Mouse (Mus musculus) lung, postnatal 0 days (tissue): ENCODE data around the gene Ube2h. TPM values are rescaled to one million over a fixed set of nuclear protein-coding genes. Genes with fewer than 3 reads are reported as not detected.
"Not testable (repeated sequence)": the region's sequence is repeated elsewhere in the genome, so short reads cannot be mapped to it uniquely, and the experiment has no call there.

Experiments used
- ATAC-seq: fragments of 200-750 bp; cut with Nextera tagmentation; 2 replicates; pipeline ENCODE4 v1.8.0; 2017; ENCODE audit warnings: moderate library complexity
- DNase-seq: peaks from one replicate; pipeline ENCODE4 v3.0.0-alpha.2; 2016; ENCODE audit warnings: low spot score
- H3K27ac ChIP-seq: fragments of 300-500 bp; sonication (generic); 2 replicates; pipeline ENCODE4 v1.5.1; 2014; ENCODE audit warnings: antibody characterized with exemption, mild to moderate bottlenecking, low read length, mixed read lengths
- H3K27me3 ChIP-seq: fragments of 300-500 bp; sonication (generic); replicated peaks from 2 replicates; pipeline ENCODE4 v1.6.1; 2014; ENCODE audit warnings: low read length, mixed read lengths; ENCODE audit not compliant: insufficient read depth
- H3K36me3 ChIP-seq: fragments of 300-500 bp; sonication (generic); 2 replicates; pipeline ENCODE4 v1.6.1; 2014; ENCODE audit warnings: low read length, mixed read lengths; ENCODE audit not compliant: insufficient read depth
- H3K4me1 ChIP-seq: fragments of 300-500 bp; sonication (generic); 2 replicates; pipeline ENCODE4 v1.6.1; 2014; ENCODE audit warnings: antibody characterized with exemption, low read depth, low read length, mixed read lengths; ENCODE audit not compliant: insufficient read depth
- H3K4me2 ChIP-seq: fragments of 300-500 bp; sonication (generic); replicated peaks from 2 replicates; pipeline ENCODE4 v1.6.1; 2014; ENCODE audit warnings: low read depth, mild to moderate bottlenecking, low read length, moderate library complexity, mixed read lengths
- H3K4me3 ChIP-seq: fragments of 300-500 bp; sonication (generic); 2 replicates; pipeline ENCODE4 v1.5.1; 2014; ENCODE audit warnings: low read depth, low read length
- H3K9ac ChIP-seq: fragments of 300-500 bp; sonication (generic); replicated peaks from 2 replicates; pipeline ENCODE4 v1.6.1; 2014; ENCODE audit warnings: low read depth, mild to moderate bottlenecking
- H3K9me3 ChIP-seq: fragments of 300-500 bp; sonication (generic); 2 replicates; pipeline ENCODE4 v1.6.1; 2016; ENCODE audit warnings: low read length, mixed read lengths
- CTCF ChIP-seq: IDR thresholded peaks from 2 replicates; pipeline ENCODE4 v1.5.1; 2016; ENCODE audit warnings: antibody characterized with exemption, mild to moderate bottlenecking
- EP300 ChIP-seq: IDR thresholded peaks from 2 replicates; pipeline ENCODE4 v1.6.1; 2016; ENCODE audit warnings: antibody characterized with exemption, mild to moderate bottlenecking, control low read depth
- WGBS: fragments of 180-500 bp; shearing (Covaris S2); extraction: QIAGEN DNeasy Blood & Tissue Kit; methylation state at CpG from one replicate; pipeline ENCODE4 v1.1.7; 2014; 5-methylcytosine and 5-hydroxymethylcytosine counted together
- polyA plus RNA-seq: library from polyadenylated mRNA; unstranded; fragments of >200 nt; fragmentation: Nextera tagmentation; extraction: Ambion mirVana; gene quantifications from 2 replicates; pipeline ENCODE4 v1.2.1, GENCODE M21; 2015

The Ube2h gene
- polyA plus RNA-seq, 1 experiment from 2014 or later, result 34.5 TPM

DNA sequence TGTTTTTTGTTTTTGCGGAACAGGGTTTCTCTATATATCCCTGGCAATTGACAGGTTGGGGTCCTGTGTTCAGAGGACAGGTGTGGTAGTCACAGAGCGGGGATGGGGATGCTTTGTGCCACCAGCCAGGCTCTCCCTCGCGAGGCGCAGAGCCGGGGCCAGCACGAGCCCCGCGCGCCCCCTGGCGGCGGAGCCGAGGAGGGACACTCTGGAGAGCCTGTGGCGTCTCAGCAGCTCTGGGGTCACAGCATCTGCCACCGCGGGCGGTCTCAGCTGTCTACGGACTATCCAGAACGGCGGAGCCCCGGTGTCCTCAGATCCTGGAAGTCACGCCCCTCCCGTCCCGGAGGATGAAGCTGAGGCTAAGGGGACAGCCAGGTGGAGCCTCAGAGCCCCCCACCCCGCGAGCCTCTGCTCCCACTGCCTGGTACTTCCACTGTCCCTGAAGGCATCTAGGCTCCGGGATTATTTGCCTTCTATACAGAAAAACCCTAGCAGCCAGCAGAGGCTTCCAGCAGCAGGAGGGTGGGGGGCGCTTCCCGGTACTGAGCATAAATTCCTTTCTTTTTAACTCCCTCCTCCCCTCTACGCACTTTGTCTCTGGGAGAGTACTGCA, 98.6 kb downstream of the Ube2h start:
- ATAC-seq, result peak; percentile 88
- Histone ChIP-seq H3K36me3 (no peaks in the 10 kb centered on the region), H3K4me1 (no peaks in the 10 kb centered on the region), H3K4me2 (no peak overlapping the region), H3K27me3 (no peaks in the 10 kb centered on the region), H3K4me3 (no peak overlapping the region), H3K9me3 (no peaks in the 10 kb centered on the region), H3K27ac (no peak overlapping the region), H3K9ac (0 out of 2 replicates have a peak overlapping the region, but pooled peaks have one; percentile 0)
- 4% methylated on average over 30 of the region's 30 CpGs for WGBS
- DNase-seq, result peak; percentile 77
- TF ChIP-seq EP300 (no peak), CTCF (peak; percentile 97)

DNA sequence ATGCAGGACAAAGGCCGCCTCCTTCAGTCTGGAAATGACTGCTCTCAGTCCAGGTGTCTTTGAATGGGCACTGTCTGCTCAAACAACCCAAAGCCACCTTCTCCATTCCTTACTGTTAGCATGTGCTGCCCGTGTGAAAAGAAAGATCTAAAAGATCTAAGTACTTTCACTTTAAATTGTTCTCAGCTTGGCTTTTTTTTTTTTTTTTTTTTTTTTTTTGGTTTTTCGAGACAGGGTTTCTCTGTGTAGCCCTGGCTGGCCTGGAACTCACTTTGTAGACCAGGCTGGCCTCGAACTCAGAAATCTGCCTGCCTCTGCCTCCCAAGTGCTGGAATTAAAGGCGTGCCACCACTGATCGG, 99.2 kb downstream of the Ube2h start:
- H3K27ac ChIP-seq, ATAC-seq, H3K36me3 ChIP-seq, H3K27me3 ChIP-seq, H3K9me3 ChIP-seq, H3K4me1 ChIP-seq, H3K4me2 ChIP-seq, H3K4me3 ChIP-seq, DNase-seq, H3K9ac ChIP-seq: not testable (repeated sequence)
- 78% methylated on average over 5 of the region's 6 CpGs for WGBS

DNA sequence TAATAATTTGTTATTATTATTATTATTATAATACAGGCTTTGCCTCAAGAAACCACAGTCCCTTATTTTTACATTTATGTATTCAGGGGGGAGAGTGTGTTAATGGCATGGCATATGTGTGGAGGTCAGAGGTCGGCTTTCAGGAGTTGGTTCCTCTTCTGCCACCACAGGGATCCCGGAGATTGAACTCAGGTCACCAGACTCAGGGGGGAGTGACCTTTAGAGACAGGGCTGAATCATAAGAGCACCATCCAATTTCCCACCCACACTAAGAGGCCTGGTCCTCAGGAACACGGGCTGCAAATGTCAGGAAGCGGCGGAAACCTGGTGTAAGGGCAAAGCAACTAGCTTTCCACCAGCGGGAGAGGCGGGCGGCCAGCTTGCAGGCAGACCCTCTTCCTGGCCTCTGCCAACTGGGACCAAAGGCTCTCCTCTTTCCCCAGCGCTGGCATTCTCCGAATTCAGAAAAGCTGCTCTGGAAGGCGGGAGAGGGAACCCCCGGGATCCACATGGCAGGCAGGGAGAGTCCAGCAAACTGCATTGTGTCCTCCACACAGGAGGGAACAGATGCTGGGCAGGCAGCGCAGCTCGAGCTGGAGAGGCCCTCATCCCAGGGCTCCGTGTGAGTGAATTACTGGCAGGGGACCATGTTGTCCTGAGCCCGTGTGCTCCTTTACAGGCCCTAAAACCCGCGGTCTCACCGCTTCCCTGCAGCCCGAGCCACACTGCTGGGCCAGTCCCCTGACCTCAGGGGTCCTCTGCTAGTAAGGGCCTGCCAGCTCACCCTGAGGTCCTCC, 99.8 kb downstream of the Ube2h start:
- no peak overlapping the region for H3K9ac ChIP-seq
- no peak overlapping the region for H3K4me2 ChIP-seq
- H3K36me3 ChIP-seq, result no peaks in the 10 kb centered on the region
- H3K4me1 ChIP-seq, result no peaks in the 10 kb centered on the region
- WGBS, result 70% methylated on average over 20 of the region's 20 CpGs
- DNase-seq (no peak), ATAC-seq (no peak)
- no peaks in the 10 kb centered on the region for H3K9me3 ChIP-seq
- no peak overlapping the region for H3K4me3 ChIP-seq
- TF ChIP-seq CTCF, result no peak
- TF ChIP-seq EP300, result no peak
- no peaks in the 10 kb centered on the region for H3K27me3 ChIP-seq
- H3K27ac ChIP-seq, result no peak overlapping the region

DNA sequence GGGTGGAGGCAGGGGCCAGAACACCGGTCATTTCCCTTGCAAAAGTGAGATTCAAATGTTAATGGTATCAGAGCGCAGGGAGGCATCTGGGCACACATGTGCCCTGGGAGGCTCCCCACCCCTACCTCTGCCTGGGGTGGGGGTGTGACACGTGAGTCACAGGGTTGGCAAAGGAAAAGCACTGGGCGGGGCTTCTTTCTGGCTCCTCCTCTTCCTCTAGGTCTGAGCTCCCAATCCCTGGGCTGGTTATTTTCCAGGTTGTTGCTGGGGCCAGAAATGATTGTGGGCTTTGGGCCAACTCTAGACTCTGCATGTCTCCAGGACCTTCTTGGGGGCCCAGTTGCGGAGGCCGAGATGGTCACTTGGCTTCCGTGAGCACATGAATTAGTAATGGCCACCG, 108.2 kb downstream of the Ube2h start:
- ATAC-seq (no peak), DNase-seq (no peak)
- H3K9me3 ChIP-seq, result no peaks in the 10 kb centered on the region
- H3K4me1 ChIP-seq, result no peaks in the 10 kb centered on the region
- no peak overlapping the region for H3K4me2 ChIP-seq
- 78% methylated on average over 8 of the region's 8 CpGs for WGBS
- no peak overlapping the region for H3K4me3 ChIP-seq
- no peaks in the 10 kb centered on the region for H3K36me3 ChIP-seq
- H3K27me3 ChIP-seq, result no peaks in the 10 kb centered on the region
- H3K27ac ChIP-seq, result no peak overlapping the region
- H3K9ac ChIP-seq, result no peak overlapping the region
- TF ChIP-seq CTCF (no peak), EP300 (no peak)

DNA sequence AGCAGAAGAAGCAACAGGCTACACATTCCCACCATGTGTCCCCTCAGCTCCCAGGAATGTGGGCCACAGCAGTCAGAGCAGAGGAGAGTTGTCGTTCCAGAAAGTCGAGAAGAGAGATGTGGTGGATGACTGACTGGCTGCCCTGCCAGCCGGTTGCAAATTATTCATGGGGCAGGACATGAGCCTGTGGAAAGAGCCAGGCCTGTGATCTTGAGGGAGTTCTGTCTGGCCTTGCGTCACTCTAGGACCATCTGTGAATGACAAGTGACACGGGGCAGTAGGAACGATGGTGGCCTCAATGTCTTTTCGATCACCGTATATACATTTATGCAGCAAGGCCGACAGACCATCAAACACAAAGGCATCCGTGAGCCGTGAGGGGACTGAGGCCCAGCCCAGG, 108.7 kb downstream of the Ube2h start:
- no peaks in the 10 kb centered on the region for H3K36me3 ChIP-seq
- H3K4me2 ChIP-seq, result no peak overlapping the region
- no peak for ATAC-seq
- H3K4me3 ChIP-seq, result no peak overlapping the region
- no peaks in the 10 kb centered on the region for H3K4me1 ChIP-seq
- no peak overlapping the region for H3K27ac ChIP-seq
- TF ChIP-seq EP300, result no peak
- TF ChIP-seq CTCF, result no peak
- H3K27me3 ChIP-seq, result no peaks in the 10 kb centered on the region
- no peaks in the 10 kb centered on the region for H3K9me3 ChIP-seq
- DNase-seq, result no peak
- H3K9ac ChIP-seq, result no peak overlapping the region
- 71% methylated on average over 11 of the region's 11 CpGs for WGBS

DNA sequence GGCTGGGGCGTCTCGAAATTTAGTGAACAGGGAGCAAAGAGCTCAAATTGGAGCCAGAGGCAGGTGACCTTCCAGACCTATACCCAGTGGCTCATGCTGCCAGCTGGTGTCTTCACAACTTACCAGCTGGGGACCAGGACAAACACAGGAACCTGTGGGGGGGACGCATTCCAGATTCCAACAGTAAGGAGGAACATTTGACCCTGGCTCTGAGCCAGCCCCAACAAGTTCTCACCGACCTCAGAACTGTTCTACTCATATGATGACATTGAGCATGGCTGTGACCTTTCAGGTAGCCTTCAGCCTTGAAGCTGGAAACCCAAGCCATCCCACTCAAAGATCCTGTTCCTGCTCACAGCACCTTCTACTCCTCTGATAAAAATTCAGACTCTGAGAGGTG, 120.7 kb downstream of the Ube2h start:
- Histone ChIP-seq H3K9ac (no peak overlapping the region), H3K27ac (no peak overlapping the region), H3K4me2 (no peak overlapping the region), H3K36me3 (no peaks in the 10 kb centered on the region), H3K4me3 (no peak overlapping the region), H3K4me1 (no peaks in the 10 kb centered on the region), H3K9me3 (no peaks in the 10 kb centered on the region), H3K27me3 (peaks cover 30% of the 10 kb centered on the region)
- DNase-seq, result no peak
- WGBS, result 64% methylated on average over 4 of the region's 4 CpGs
- no peak for TF ChIP-seq EP300
- no peak for TF ChIP-seq CTCF
- no peak for ATAC-seq
